Mouse (Mus musculus) adrenal gland, adult (tissue): Measurements from ENCODE around the gene Sgsm2.

ENCODE experiments used
- DNase-seq, 2 experiments: peaks; one replicate each; pipeline ENCODE4 v3.0.0; 2022 to 2023; ENCODE audit warnings: low spot score in 1 of 2; ENCODE audit not compliant: inconsistent age in 2 of 2

Sgsm2 gene

DNA sequence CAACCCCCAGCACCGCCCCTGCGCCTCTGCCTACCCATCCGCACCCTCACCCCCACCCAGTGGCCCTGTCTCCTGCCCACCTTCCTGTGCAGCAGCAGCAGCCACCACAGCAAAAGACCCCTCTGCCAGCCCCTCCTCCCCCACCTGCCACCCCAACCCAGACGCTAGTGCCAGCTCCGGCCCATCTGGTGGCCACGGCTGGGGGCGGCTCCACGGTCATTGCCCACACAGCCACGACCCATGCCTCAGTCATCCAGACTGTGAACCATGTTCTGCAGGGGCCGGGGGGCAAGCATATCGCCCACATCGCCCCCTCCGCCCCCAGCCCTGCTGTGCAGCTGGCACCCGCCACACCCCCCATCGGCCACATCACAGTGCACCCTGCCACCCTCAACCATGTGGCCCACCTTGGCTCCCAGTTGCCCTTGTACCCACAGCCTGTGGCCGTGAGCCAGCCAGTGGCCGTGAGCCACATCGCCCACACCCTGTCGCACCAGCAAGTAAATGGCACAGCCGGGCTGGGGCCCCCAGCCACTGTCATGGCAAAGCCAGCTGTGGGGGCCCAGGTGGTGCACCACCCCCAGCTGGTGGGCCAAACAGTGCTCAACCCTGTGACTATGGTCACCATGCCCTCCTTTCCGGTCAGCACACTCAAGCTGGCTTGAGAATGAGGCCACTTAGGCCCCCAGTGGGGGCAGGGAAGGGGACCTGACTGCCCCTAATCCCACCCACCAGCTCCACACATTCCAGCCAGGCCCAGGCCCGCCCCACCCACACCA, 54.0 kb downstream of the Sgsm2 start:
- DNase-seq = peak in 1 of 2 experiments; percentile 23

DNA sequence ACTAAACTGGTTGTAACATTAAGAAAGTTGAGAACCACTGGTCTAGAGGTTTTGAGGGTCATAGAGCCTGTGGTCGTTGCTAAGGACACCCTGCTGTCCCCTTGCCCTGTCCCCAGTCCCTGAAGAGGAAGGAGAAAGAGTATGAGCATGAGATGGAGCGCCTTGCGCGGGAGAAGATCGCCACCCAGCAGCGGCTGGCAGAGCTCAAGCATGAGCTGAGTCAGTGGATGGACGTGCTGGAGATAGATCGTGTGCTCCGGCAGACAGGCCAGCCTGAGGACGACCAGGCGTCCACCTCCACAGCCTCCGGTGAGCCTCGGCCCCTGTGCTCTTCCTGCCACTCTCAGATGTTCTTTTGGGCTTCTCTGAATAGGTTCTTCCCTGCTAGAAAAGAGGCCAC, 54.8 kb downstream of the Sgsm2 start:
- DNase-seq = peak in 1 of 2 experiments; percentile 14

DNA sequence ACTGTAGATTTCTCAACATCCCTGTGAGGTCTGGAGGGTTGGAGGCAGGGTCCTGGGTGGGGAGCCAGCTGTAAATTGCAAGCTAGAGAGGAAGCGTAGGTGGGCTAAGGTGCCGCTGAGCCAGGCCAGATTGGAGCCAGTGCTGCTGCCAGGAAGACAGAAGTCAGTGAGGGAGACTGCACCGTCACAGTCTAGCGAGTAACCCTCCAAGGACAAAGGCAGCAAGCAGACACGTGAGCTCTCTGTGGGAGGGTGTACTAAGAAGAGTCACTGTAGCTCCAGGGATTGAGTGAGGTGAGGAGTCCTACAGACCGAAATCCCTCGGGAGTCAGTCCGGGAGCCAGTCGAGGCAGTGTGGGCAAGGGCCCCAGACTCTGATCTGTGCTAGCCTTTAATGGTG, 55.5 kb downstream of the Sgsm2 start:
- DNase-seq = peak; percentile 79 to 87

DNA sequence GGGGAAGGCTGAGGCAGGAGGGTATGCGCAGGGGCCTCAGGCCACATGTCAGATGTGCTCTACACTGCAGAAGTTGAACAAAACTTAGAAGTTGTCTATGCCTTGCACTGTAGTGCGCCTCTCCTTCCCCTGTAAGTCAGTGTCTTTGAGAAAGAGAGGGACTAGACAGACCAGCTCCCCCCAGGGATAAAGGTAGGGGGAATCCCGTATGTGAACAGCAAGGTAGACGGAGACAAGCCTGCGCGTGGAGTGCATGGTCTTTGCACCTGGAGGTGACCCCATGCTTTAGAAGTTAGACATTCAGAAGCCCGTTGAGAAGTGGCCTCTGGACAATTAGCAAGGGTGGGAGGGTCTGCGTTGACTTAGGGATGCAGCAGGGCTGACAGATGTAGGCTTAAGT, 56.1 kb downstream of the Sgsm2 start:
- peak; percentile 26 to 60 for DNase-seq

DNA sequence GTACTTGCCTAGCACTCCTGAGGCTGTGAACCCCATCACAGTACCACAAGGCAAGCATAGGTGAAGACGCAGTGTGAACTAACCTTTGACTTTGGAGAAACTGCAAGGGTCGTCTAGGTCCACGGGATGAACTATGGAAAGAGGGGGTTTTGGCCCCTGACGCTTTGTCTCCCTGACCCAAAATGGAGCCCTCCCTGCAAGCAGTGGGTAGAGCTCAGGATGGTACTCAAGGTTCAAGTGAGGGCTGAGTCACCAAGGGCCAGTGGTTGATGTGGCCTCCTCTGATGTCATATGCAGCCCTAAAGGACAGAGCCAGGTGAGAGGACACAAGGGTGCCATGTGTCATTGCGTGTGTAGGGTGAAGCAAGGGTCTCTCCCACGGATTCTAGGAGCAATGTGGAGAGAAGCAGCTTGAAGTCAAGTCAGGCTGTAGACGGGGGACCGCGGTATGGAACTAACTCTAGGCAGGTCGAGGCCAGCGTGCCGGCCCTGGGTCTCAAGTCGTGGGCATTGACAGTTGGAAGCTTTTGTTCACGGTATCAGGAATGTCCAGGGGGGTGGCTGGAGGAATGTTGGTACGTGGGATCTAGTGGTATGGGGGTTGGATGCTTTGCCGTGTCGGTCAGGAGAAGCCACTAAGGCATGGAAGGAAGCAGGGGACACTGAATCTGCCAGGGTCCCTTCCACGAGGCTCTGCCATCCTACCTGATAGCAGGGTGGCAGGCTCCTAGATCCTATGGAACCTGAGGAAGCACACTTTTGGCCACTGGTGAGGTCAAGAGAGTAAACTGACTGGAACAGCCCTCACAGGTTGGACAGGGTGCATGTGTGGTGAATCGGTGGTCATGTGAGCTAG, 56.8 kb downstream of the Sgsm2 start:
- DNase-seq = peak; percentile 40 to 72

- peak; percentile 74 to 84 for DNase-seq
Measured at GRCm38 (mm10) chr11:74838971-74839370, 57.9 kb downstream of the Sgsm2 start.

- peak; percentile 97 to 98 for DNase-seq
Measured at GRCm38 (mm10) chr11:74838441-74838840, 58.4 kb downstream of the Sgsm2 start.

GRCm38 (mm10) chr11:74837694-74838431, 59.0 kb downstream of the Sgsm2 start:
- peak; percentile 98 for DNase-seq

- DNase-seq = no peak
Measured at GRCm38 (mm10) chr11:74837056-74837693, 59.7 kb downstream of the Sgsm2 start.

- DNase-seq = peak; percentile 50 to 64
Measured at GRCm38 (mm10) chr11:74836225-74837055, 60.4 kb downstream of the Sgsm2 start.

- peak in 1 of 2 experiments; percentile 28 for DNase-seq
Measured at GRCm38 (mm10) chr11:74835593-74836224, 61.2 kb downstream of the Sgsm2 start.

- peak; percentile 40 to 70 for DNase-seq
Measured at GRCm38 (mm10) chr11:74834650-74835277, 62.1 kb downstream of the Sgsm2 start.

DNA sequence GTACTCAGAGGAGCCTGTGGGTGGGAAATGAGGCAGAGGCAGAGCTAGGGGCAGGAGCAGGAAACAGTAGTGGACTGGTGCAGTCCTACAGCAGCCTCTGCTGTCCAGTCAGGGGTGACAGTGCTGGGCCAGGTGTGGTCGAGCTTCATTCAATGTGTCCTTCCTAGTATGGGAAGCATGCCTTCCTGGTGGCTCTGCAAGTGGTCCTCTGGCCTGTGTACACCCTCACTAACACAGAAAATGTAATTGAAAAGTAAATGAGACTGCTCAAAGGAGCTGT, 62.6 kb downstream of the Sgsm2 start:
- DNase-seq = peak in 1 of 2 experiments; percentile 45

GRCm38 (mm10) chr11:74833536-74834358, 63.1 kb downstream of the Sgsm2 start:
- peak; percentile 92 to 94 for DNase-seq

DNA sequence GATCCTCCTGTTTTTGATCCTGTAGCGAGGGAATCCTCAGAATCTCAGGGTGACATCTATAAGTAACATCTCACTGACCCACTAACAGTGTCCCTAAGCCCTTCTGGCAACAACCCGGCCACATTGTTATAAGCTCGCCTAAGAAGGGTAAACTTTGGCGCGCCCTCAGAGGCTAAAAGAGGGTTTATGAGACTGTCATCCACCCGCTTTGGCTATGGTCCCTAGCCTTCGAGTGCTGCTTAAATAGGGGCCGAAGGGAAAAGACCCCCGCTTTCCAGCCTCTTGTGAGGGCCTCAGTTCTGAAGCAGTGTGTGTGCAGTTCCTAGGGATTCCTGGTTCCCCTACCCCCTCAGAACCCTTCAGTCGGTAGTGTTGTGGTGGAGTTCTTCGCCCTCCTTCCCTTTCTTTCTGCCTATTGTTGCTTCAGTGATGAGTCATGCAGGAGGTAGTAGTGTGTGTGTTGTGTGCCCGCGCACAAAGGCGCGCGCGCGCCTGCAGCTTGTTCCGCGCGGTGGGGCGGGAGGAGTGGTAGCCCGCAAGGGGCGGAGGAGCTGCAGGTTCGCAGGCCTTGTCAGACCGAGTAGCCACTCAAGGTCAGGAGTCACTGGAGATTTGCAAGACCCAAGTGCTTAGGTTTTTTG, 64.2 kb downstream of the Sgsm2 start:
- DNase-seq = peak; percentile 91 to 94

- DNase-seq = peak; percentile 100
Measured at GRCm38 (mm10) chr11:74831606-74832451, 65.0 kb downstream of the Sgsm2 start.

GRCm38 (mm10) chr11:74831191-74831605, 65.7 kb downstream of the Sgsm2 start:
- DNase-seq = peak; percentile 79 to 88
